Mouse (Mus musculus) cortical plate, adult 2 months (tissue): ENCODE measurements around the gene Trim75.

Source experiments
- CTCF ChIP-seq: fragments of 200-500 bp; IDR thresholded peaks from 2 replicates; pipeline ENCODE4 v1.5.1; 2011; ENCODE audit warnings: mild to moderate bottlenecking, control low read depth, low read length; ENCODE audit not compliant: insufficient read depth; ENCODE audit errors: extremely low read depth
- POLR2A ChIP-seq: fragments of 200-500 bp; IDR thresholded peaks from 2 replicates; pipeline ENCODE4 v1.6.1; 2011; ENCODE audit warnings: mild to moderate bottlenecking, low read length, control low read depth; ENCODE audit not compliant: insufficient read depth; ENCODE audit errors: extremely low read depth

GRCm38 (mm10) chr8:65028959-65029686, 41.5 kb upstream of the Trim75 start:
- TF ChIP-seq POLR2A (no peak), CTCF (no peak)
